Mouse (Mus musculus) layer of hippocampus, postnatal 10 days (tissue): ENCODE data around the gene Mvb12b. TPM values are rescaled to one million over a fixed set of nuclear protein-coding genes. Genes with fewer than 3 reads are reported as not detected.

Source experiments
- DNase-seq, 2 experiments: peaks; one replicate each; pipeline ENCODE4 v3.0.0; 2021; ENCODE audit warnings: low spot score in 2 of 2
- total RNA-seq, 2 experiments: library from RNA; stranded (reverse); gene quantifications; 2 replicates each; pipeline ENCODE4 v1.2.3; 2021

Gene Mvb12b
- total RNA-seq, 2 experiments from 2014 or later = 114 to 115 TPM

GRCm38 (mm10) chr2:33817080-33817479 is 70.7 kb downstream of the Mvb12b start:
- DNase-seq = no peak

- DNase-seq = peak in 1 of 2 experiments; percentile 40
These were observed 73.2 kb downstream of the Mvb12b start for GRCm38 (mm10) chr2:33814581-33814980.

DNA sequence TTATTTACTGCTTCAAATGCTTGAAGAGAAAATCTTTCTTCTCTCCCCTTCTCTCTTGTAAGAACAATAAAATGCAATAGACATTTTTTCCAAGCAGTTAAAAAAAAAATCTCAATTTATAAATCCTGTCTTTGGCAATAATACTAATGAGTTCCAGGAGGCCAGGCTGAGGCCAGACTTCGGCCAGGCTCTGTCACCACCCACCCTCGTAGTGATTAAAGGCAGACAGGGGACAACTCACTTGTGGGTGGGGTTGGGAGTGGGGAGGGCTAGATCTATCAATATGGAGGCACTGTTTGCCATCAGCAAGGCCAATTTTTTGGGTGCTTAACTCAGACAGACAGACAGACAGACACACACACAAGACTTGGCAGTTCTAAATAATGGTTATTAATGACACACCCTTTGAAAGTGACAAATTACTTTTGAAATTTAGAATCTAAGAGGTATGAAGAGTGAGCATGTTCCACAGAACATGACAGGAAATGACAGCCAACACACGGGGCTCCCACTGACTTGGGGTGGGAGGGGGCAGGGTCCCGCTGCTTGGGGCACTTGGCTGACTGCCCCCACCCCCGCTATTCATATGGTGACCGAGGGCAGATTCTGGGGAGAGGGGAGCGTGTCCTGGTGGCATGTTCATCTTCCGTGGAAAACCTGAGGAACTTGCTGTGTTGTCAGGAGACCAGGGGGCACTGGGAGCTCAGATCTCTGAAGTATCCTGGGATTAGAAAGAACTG is 74.1 kb downstream of the Mvb12b start:
- DNase-seq = no peak

DNA sequence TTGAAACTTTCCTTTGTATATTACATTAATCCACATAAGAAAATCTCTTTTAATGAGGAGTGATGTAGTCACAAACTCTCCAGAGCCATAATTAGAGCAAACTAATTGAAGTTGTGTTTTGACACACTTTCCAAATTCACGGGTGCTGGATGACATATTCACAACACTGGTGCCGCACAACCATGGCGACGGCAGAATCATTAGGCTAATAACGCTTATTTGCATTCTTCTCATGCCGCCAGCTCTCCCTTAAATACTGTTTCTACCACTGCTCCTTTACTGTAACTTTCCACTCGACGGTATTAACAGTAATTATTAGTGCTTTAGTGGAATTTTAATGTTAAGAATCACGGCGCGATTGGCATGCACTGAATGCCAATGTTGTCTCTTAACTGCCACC is 74.8 kb downstream of the Mvb12b start:
- DNase-seq = no peak

GRCm38 (mm10) chr2:33811349-33811890 is 76.3 kb downstream of the Mvb12b start:
- no peak for DNase-seq

- DNase-seq = no peak
These were observed 78.7 kb downstream of the Mvb12b start for GRCm38 (mm10) chr2:33809081-33809480.

GRCm38 (mm10) chr2:33808032-33808431 is 79.7 kb downstream of the Mvb12b start:
- DNase-seq = no peak

GRCm38 (mm10) chr2:33805640-33806039 is 82.1 kb downstream of the Mvb12b start:
- no peak for DNase-seq

GRCm38 (mm10) chr2:33803717-33804214 is 84.0 kb downstream of the Mvb12b start:
- no peak for DNase-seq

DNA sequence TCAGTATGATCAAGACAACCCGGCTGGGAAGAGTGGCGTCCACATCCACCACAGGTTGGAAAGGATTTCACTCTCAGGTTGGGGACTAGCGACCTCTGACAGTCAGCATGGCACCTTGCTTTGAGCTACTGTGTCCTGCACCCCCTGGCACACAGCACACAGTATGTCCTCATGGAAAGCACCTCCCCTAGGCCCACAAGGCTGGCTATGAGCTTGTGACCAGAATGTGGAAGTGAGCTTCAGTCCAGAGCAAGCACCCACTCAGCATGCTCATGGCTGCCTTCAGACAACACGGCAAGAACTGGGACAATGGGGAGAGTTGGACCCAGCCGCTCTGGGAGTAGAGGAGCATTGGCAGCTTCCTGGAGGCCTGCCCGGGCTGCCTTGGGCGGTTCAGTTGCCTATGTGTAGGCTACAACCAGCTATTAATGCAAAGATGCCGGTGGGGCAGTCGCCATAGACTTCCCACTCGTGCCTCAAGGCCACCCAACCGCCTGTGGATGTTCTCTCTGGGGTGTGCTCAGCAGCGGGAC is 84.6 kb downstream of the Mvb12b start:
- DNase-seq = no peak

DNA sequence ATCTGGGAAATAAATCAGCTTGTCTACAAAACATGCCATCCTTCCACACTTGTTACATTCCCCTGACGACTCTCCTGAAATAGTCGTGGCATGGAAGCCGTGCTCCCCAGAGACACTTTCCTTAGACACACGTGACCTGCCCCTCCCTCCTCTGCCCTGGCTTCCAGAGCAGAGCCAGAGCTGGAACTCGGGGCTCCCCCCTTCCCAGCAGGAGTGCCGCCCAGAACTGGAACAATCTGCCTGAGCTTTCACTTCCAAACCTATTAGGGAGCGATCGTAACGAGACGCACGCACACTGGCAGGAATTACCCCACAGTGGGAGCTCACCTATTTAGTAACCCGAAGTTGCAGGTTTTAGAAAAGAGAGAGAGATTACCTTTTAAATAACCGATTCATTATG is 86.0 kb downstream of the Mvb12b start:
- DNase-seq = no peak

GRCm38 (mm10) chr2:33801336-33801735 is 86.4 kb downstream of the Mvb12b start:
- DNase-seq = no peak

DNA sequence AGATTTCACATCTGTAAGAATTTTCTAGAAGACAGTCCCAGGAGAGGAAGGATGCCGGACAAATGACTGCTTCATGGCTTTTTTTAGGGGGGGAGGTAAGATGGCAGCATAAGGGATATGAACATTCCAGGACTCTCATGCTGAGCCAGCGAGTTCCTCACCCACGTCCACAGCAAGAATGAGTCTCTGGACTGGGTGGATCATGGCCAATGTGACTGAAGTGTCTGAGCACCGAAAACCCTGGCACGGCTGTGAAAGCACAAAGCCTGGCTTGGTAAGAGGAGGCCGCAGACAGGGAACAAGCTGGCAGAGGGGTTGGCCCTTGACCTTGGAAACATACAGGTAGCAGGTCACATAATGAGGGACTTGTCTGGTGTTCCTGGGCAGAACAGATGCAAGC is 87.5 kb downstream of the Mvb12b start:
- DNase-seq = no peak

DNA sequence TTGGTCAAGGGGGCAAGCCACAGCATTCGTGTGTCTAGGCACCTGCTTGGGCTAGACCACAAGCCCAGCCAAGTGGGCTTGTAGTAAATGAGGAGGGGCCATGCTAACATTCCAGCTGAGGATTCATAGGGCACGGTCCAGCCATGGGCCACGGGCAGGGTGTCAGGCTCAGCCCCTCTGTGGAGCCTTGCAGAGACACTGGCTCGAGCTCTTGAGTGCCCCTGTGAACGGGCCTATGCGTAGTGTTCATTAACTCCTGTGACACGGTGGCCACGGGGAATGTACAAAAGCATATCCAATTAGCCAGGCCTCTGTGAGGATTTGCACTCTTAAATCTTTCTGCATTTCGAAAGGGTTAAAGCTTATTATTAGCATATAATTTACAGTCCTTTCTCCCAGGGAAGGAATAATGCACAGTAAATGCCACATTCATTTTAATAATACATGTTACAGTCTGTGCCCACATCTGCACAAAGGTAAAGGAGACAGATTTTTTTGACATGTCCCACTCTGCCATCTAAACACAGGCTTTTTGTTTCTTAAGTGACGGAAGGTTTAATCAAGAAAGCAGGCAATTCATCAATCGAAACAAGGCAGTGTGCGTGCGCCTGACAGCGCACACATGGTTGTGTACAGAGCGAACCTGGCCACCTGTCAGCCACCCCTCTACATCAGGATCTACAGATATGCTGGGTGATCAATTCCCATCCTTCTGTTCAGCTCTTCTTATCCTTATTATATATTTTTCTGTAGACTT is 91.9 kb downstream of the Mvb12b start:
- DNase-seq = no peak

DNA sequence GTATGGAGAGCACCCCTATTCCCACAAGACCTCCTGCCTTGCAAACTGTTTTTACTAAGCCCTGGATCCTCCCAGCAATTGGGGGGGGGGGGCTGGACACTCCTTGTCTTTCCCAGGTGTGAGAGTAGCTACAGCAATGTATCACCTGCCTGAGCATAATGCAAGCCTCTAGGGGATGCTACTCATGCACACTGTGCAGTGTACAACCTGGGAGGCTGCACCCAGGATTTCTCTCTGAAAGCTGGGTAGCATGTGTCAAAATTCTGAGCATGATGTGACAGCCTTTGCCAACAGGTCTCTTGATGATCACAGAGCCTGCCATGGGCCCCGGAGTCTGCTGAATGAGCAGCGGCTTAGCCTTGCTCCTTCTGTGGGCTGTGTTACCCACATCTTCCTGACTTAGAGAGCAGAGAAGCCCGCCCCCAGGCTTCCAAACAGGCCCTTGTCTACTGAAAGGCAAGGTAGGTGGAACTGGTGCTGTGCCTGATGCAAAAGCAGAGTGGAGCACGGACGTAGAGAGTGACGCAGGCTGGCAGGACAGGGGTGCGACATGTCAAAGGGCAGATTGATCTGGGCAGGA is 92.7 kb downstream of the Mvb12b start:
- no peak for DNase-seq

- DNase-seq = peak; percentile 45 to 55
These were observed 93.3 kb downstream of the Mvb12b start for GRCm38 (mm10) chr2:33794483-33794882.

GRCm38 (mm10) chr2:33790301-33790700 is 97.4 kb downstream of the Mvb12b start:
- no peak for DNase-seq

GRCm38 (mm10) chr2:33789732-33790131 is 98.0 kb downstream of the Mvb12b start:
- no peak for DNase-seq

DNA sequence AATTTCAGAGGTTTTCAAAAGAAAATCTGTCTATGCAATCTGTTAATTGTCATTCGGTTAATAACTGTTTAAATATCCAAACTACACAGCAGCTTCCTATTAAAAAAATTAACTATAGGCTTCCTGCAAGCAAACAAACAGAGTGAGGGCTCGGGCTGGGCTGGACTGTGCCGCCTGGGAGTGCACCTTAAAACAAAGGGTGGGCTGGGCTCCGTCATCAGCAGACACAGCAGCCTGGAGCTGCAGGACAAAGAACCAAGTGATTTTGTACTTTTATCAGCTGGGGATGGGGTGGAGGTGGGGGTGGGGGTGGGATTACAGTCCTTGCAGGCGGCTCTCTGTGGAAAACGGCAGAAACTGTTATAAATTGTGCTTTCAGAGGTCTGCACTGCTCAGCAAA is 98.5 kb downstream of the Mvb12b start:
- no peak for DNase-seq

- no peak for DNase-seq
These were observed 98.9 kb downstream of the Mvb12b start for GRCm38 (mm10) chr2:33788851-33789250.

GRCm38 (mm10) chr2:33788131-33788530 is 99.6 kb downstream of the Mvb12b start:
- no peak for DNase-seq

- DNase-seq = no peak
These were observed 101.7 kb downstream of the Mvb12b start for GRCm38 (mm10) chr2:33786064-33786463.
